ENCODE assay signal across 24 mouse cellular contexts in genomic region chr9:111731939-111732670, GRCm38 (mm10). TPM values are rescaled to one million over a fixed set of nuclear protein-coding genes. Genes with fewer than 3 reads are reported as not detected.
A peak's percentile ranks its signal among the peaks of the same experiment; 100 is the strongest.
DNase-seq lines count a peak whose midpoint lies in the region.
"Had no signal": no experiment of that assay in that cellular context is flagged by ENCODE, and none has a peak within 500 bp of the region (broad histone marks: within the 10 kb centered on the region; RNA-seq: fewer than 3 reads in every experiment).

No protein-coding gene starts in this region.

- DNase-seq in adrenal gland, adult 2 months, result peak; percentile 27
- no peak for DNase-seq in adrenal gland, postnatal 14 days
- DNase-seq in MN1 (ENCODE audit: low spot score), result peak; percentile 20
- peak; percentile 94 for DNase-seq in ZHBTc4 (ENCODE audit: low read depth, low spot score)
- DNase-seq in gonadal fat pad, adult 2 months (ENCODE audit: low read depth), result peak; percentile 55
- DNase-seq in right cerebral cortex, adult 18-20 months, result no peak
- DNase-seq in retina, postnatal 1 day, result no peak
- DNase-seq in left cerebral cortex, postnatal 25 days (ENCODE audit: low spot score in 2 of 2), result no peak
- DNase-seq: adrenal gland, adult 8-10 months; adrenal gland, postnatal 25 days; B cell, adult 2 months; cerebellum, adult 11 months; cerebellum, adult 18-20 months; cerebellum, adult 8-10 months; cerebellum, adult 9-11 months; cerebellum, postnatal 14 days; cerebellum, postnatal 36 days; embryo, embryonic 11 days; forebrain, postnatal 0 days had no signal

- intact Hi-C loops in left cerebral cortex, postnatal 25 days (cut with DNase I), result no loop called here

RNA-seq across cellular contexts. Expression of gene Stac, which starts 42.0 kb away (rescaled TPM):
- 1 to 10 TPM; 5.0 to 9.6 TPM for total RNA-seq in adrenal gland, adult 2 months (2021)
- polyA plus RNA-seq in adrenal gland, adult 2 months (2012; rRNA removed), result 6.2 and 9.7 TPM in 2 replicates
- total RNA-seq in adrenal gland, postnatal 14 days (2021), result 6.4 and 6.6 TPM in 2 replicates
- 1.2 and 3.2 TPM in 2 replicates for polyA plus RNA-seq in gonadal fat pad, adult 2 months (2012; rRNA removed)
- 1 to 10 TPM; 1.6 to 2.4 TPM for total RNA-seq in left cerebral cortex, postnatal 25 days (2021)
- total RNA-seq: CH12.LX; common myeloid progenitor, adult 5-6 weeks had no signal
- polyA plus RNA-seq: CD4-positive, CD25-positive, alpha-beta regulatory T cell, adult 4 months; erythroblast, embryonic 14.5 days; G1E had no signal

Comparison
In these comparisons a context has a peak if more than half of its experiments do, and no peak if none do; other contexts are left out.
1. DNase-seq: peak in adrenal gland, adult 2 months (single experiment), MN1 (single experiment), ZHBTc4 (single experiment) and gonadal fat pad, adult 2 months (single experiment); none in adrenal gland, postnatal 14 days (single experiment), right cerebral cortex, adult 18-20 months (single experiment), retina, postnatal 1 day (single experiment) and left cerebral cortex, postnatal 25 days (0 of 2).